Mouse (Mus musculus): Measurements from ENCODE around the gene Thnsl1.

Gene Thnsl1

GRCm38 (mm10) chr2:21204912-21205830 is at the start of gene Thnsl1, which contains the start of gene Enkur:
Gene Thnsl1 (plus strand): TSS chr2:21205724.
Gene Enkur (minus strand): TSS chr2:21205365.
- DNase-seq (ENCODE audit: low read depth, low spot score), result peak; percentile 97

- DNase-seq (ENCODE audit: low read depth, low spot score), result no peak
These were observed 41.2 kb upstream of the Thnsl1 start for GRCm38 (mm10) chr2:21164296-21164695.

- DNase-seq (ENCODE audit: low read depth, low spot score), result no peak
These were observed 37.6 kb upstream of the Thnsl1 start for GRCm38 (mm10) chr2:21167916-21168315.

GRCm38 (mm10) chr2:21172797-21173196 is 32.7 kb upstream of the Thnsl1 start:
- DNase-seq (ENCODE audit: low read depth, low spot score), result no peak

- DNase-seq (ENCODE audit: low read depth, low spot score), result no peak
These were observed 26.4 kb upstream of the Thnsl1 start for GRCm38 (mm10) chr2:21179136-21179535.

- no peak for DNase-seq (ENCODE audit: low read depth, low spot score)
These were observed 22.7 kb upstream of the Thnsl1 start for GRCm38 (mm10) chr2:21182811-21183210.

GRCm38 (mm10) chr2:21187576-21187975 is 17.9 kb upstream of the Thnsl1 start:
- peak; percentile 45 for DNase-seq (ENCODE audit: low read depth, low spot score)

GRCm38 (mm10) chr2:21188610-21189009 is 16.9 kb upstream of the Thnsl1 start:
- no peak for DNase-seq (ENCODE audit: low read depth, low spot score)

- no peak for DNase-seq (ENCODE audit: low read depth, low spot score)
These were observed 14.3 kb upstream of the Thnsl1 start for GRCm38 (mm10) chr2:21191232-21191631.

- DNase-seq (ENCODE audit: low read depth, low spot score), result no peak
These were observed 10.3 kb upstream of the Thnsl1 start for GRCm38 (mm10) chr2:21195233-21195632.

- no peak for DNase-seq (ENCODE audit: low read depth, low spot score)
These were observed 6.5 kb upstream of the Thnsl1 start for GRCm38 (mm10) chr2:21199051-21199450.

GRCm38 (mm10) chr2:21202754-21203153 is 2.8 kb upstream of the Thnsl1 start:
- no peak for DNase-seq (ENCODE audit: low read depth, low spot score)

GRCm38 (mm10) chr2:21205831-21206159 is 271 bp downstream of the Thnsl1 start:
- no peak for DNase-seq (ENCODE audit: low read depth, low spot score)

- no peak for DNase-seq (ENCODE audit: low read depth, low spot score)
These were observed 754 bp downstream of the Thnsl1 start for GRCm38 (mm10) chr2:21206278-21206677.

GRCm38 (mm10) chr2:21211361-21211760 is 5.8 kb downstream of the Thnsl1 start:
- DNase-seq (ENCODE audit: low read depth, low spot score), result no peak

- no peak for DNase-seq (ENCODE audit: low read depth, low spot score)
These were observed 8.8 kb downstream of the Thnsl1 start for GRCm38 (mm10) chr2:21214322-21214721.

- no peak for DNase-seq (ENCODE audit: low read depth, low spot score)
These were observed 9.8 kb downstream of the Thnsl1 start for GRCm38 (mm10) chr2:21215284-21215683.

- DNase-seq (ENCODE audit: low read depth, low spot score), result no peak
These were observed 17.2 kb downstream of the Thnsl1 start for GRCm38 (mm10) chr2:21222453-21223384.

- no peak for DNase-seq (ENCODE audit: low read depth, low spot score)
These were observed 24.8 kb downstream of the Thnsl1 start for GRCm38 (mm10) chr2:21230276-21230675.

- no peak for DNase-seq (ENCODE audit: low read depth, low spot score)
These were observed 25.6 kb downstream of the Thnsl1 start for GRCm38 (mm10) chr2:21231147-21231546.

- no peak for DNase-seq (ENCODE audit: low read depth, low spot score)
These were observed 29.5 kb downstream of the Thnsl1 start for GRCm38 (mm10) chr2:21234871-21235648.
